Mouse (Mus musculus): ENCODE measurements around the gene Dlgap4.
A peak's percentile ranks its signal among the peaks of the same experiment; 100 is the strongest.
"Not testable (repeated sequence)": the region's sequence is repeated elsewhere in the genome, so short reads cannot be mapped to it uniquely, and the experiment has no call there.

Gene Dlgap4

DNA sequence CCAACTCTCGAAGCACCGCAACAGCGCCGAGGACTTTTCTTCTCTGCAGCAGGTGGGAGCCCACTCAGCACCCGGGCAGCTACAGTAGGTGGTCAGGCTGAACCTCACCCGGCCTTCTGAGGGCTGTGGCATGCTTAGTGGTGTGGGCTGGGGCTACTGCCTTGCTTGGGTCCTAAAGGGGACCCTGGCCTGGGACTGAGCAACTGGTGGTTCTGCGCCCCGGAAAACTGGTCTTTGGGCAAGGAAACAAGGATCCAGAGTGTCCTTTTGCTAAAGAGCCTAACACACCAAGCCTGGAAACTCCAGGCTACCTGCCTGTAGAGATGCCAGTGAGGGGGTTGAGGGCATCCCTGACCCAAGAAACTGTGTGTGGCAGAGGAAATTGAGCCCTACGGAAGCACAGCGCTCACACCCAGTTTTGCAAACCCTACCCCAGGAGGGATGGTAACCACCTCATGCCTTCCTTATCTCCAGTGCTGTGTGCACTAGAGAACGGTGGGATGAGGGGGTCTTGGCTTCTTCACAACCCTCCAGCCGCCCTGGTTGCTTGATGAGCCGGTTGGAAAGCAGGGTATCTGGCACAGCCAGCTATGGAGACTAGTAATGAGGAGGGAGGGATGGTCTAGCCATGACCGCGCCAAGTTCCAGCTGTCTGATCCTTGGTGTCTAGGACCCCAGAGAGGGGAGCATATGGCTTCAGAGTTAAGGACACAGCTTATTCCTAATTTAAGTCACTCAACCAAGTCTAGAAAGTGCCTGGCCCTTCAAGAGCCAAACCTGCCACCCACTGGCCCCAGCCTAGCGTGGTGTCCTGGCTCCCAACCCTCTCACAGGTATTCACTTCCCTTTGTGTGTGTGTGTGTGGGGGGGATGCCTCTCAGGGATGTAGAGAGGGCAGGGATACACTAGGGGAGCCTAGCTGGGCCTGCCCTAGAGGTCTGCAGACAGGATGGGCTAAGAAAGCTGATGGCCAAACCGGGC, 162.2 kb downstream of the Dlgap4 start:
- no peak for DNase-seq (ENCODE audit: low spot score in 2 of 2)

- no peak for DNase-seq (ENCODE audit: low spot score in 2 of 2)
Measured at GRCm38 (mm10) chr2:156776907-156777306, 163.4 kb downstream of the Dlgap4 start.

GRCm38 (mm10) chr2:156777326-156778004, 164.0 kb downstream of the Dlgap4 start:
- no peak for DNase-seq (ENCODE audit: low spot score in 2 of 2)

GRCm38 (mm10) chr2:156778571-156778970, 165.1 kb downstream of the Dlgap4 start:
- DNase-seq (ENCODE audit: low spot score in 2 of 2): no peak

DNA sequence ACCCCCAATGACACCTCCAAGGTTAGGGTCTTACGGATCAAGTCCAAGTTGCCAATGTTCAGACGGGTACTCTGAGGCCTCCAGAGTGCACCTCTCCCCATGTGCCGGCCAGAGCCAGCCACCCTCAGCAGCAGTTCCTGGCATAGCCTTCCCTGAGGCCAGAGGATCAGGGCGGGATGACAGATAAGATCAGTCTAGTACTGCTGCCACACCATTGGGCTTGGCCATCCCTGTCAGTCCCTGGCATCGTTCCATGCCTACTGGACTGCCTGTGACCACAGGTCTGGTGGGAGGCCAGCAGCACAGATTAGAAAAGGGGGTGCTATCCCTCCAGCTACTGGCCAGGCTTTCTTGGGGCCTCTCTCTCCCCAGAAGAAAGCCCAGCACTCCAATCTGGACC, 165.5 kb downstream of the Dlgap4 start:
- DNase-seq (ENCODE audit: low spot score in 2 of 2): no peak

DNA sequence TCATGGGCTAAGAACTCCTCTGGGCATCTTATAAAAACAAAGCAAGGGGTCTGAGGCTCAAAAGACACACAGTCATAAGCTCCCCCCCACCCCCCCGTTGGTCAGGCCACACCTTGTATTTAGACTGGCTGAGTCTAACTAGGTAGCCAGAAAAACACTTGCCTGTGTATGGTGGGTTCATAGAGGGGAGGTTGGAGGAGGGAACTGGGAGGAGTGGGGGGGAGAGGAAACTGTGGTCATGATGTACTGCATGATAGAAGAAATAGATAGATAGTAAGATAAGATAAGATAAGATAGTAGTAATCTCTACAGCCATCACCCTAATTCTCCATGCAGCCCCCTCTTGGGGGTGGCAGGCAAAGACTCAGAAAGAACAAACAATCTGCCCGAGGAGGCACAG, 166.0 kb downstream of the Dlgap4 start:
- DNase-seq (ENCODE audit: low spot score in 2 of 2): no peak

- no peak for DNase-seq (ENCODE audit: low spot score in 2 of 2)
Measured at GRCm38 (mm10) chr2:156780129-156780528, 166.6 kb downstream of the Dlgap4 start.

DNA sequence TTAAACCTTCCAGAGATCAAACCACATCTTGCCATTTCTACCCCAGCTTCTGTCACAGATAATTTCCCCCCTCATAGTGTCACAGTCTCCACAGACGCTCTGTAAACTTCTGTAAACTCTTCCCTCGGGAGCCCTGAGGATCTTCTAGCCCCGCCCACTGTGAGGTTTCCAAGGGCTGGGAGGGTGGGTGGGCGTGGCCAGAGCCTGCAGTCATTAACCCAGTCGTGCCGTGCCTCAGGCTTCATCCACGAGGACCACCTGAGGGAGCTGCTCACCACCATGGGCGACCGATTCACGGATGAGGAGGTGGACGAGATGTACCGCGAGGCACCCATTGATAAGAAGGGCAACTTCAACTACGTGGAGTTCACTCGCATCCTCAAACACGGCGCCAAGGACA, 167.2 kb downstream of the Dlgap4 start:
- DNase-seq (ENCODE audit: low spot score in 2 of 2): no peak

DNA sequence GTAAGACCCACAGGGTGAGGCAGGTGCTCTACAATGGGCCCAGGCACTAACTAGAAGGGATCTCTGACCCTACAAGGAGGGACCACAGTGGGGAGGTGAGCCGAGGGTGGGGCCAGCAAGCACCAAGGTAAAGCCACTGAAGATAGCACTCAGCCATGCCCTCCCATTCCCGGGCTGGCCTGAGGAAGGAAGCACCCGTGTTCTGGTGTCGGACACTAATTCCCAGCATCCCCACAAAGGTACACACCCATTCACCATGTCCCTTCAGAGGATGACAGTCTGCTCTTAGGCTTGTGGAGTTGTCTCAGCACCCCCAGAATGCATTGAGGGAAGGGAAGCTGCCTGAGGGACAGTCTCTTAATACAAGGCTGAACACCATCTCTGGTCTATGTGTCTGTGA, 167.8 kb downstream of the Dlgap4 start:
- DNase-seq (ENCODE audit: low spot score in 2 of 2): no peak

DNA sequence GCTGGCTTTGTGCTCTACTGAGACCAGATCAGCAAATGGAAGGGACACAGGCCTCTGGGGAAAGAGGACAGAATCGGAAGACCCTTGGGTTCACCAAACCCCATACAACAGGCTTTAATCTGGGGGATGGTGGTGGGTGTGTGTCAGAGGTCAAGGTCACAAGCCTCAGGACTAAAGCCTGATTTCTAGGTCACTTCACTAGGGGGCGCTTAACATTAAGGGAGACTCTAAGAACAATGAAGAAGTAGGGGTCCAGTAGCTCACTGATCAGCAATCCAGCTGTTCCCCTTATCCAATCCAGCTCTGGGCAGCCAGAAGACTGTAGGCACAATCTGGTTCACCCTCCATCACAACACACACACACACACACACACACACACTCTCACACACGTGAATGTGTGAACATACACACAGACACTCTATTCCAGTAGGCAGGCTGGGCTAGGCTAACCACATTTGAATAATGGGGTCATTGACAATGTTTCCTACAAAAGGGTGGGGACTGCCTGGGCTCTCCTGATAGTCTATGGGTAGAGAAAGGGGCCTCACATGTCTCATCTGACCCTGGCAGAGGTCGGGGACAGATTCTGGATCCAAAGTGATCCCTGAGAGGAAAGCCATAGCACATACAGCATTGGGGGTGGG, 168.5 kb downstream of the Dlgap4 start:
- DNase-seq (ENCODE audit: low spot score in 2 of 2): no peak

GRCm38 (mm10) chr2:156782481-156783348, 169.2 kb downstream of the Dlgap4 start:
- DNase-seq (ENCODE audit: low spot score in 2 of 2): no peak

GRCm38 (mm10) chr2:156783349-156783728, 169.8 kb downstream of the Dlgap4 start:
- peak; percentile 27 to 36 for DNase-seq (ENCODE audit: low spot score in 2 of 2)

DNA sequence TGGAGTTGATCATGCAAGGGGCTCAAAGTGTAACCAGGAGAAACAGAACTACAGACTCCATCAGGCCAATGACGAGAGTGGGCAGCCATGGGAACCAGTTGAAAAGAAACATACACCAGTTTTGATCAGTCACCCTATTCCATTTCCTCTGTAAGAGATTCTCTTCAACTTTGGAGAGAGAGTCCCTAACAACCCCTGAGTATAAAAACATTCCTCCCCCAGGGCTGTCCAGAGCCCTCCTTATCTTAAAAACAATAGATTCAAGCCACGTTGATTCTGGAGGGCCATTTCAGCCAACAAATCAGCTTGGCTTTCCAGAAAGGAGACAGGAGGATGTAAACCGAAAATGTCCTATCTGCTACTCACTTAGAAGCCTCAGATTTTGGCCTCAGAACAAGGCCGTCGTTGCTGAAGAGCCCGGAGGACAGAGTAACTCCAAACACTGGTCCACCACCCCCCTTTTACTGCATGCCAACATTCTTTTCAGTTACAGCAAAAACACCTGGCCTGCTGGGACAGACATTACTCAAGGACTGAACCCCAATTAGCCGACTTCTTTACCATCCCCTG, 170.6 kb downstream of the Dlgap4 start:
- DNase-seq (ENCODE audit: low spot score in 2 of 2): no peak

DNA sequence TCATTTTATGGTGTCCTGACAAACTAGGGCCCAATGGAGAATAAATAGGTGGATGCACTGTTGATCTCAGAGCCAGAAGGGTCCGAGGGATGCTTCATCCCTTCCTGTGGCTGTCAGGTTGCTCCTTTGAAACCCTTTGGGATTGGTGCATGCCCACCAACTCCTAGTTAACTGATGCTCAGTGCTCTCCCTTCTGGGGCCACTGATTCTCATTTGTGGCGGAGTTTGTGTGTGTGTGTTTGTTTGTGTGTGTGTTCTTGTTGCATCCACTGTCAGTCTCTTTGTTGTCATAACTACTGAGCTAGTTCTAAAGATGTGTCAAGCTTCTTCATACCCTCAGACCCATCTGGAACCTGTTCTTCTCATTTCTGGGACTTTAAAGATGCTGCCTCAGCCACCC, 171.4 kb downstream of the Dlgap4 start:
- DNase-seq (ENCODE audit: low spot score in 2 of 2): no peak

- DNase-seq (ENCODE audit: low spot score in 2 of 2): not testable (repeated sequence)
Measured at GRCm38 (mm10) chr2:156786369-156786768, 172.9 kb downstream of the Dlgap4 start.

- DNase-seq (ENCODE audit: low spot score in 2 of 2): no peak
Measured at GRCm38 (mm10) chr2:156787090-156787775, 173.7 kb downstream of the Dlgap4 start.

DNA sequence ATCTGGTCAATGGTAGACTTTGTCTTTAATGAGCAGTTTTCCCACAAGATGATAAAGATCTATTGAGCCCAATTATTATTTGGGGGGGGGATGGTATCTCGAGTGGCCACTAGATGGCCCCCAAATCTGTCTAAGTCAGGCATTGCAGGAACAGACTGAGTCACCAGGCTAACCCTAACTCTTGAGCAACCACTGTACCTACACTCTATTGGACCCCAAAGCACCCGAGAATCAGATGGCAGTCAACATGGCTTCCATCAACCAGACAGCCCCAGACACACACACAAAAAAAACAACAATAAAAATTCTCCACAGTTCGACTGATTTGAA, 174.2 kb downstream of the Dlgap4 start:
- no peak for DNase-seq (ENCODE audit: low spot score in 2 of 2)

- DNase-seq (ENCODE audit: low spot score in 2 of 2): no peak
Measured at GRCm38 (mm10) chr2:156788836-156789235, 175.3 kb downstream of the Dlgap4 start.

DNA sequence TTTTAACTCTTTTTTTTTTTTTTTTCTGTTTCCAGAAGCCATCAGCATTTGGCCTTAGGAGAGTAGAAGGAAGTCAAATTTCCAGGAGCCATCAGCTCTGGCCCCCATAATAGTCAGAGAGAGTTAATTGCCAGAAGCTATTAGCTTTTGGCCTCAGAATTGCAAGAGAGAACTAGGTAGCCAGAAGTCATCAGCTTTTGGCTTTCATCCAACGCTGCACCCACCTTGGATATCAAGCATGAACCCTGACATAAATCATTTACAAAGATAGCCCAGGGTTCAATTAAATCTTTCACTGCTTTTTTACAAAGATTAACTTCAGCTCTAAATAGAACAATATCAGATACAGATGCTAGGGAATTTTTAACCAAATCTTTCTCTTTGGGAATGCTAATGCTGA, 185.0 kb downstream of the Dlgap4 start:
- no peak for DNase-seq (ENCODE audit: low spot score in 2 of 2)

DNA sequence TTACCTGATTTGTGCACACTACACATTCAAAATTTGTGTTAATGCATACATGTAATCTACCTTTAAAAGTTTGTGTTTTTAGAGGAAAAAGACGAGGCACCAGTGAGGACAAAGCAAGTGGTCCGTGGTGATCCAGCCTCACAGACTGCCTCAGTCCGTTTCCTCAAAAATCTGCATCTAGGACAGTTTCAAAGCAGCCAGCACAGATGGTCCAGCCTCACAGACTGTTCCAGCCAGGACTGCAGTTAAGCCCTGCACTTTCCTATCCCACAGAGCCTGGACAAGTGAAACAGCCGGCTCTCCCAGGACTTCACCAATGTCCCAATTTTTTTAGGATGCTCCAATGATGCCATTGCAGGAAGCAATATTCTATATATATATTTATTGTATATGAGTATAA, 187.5 kb downstream of the Dlgap4 start:
- no peak for DNase-seq (ENCODE audit: low spot score in 2 of 2)

GRCm38 (mm10) chr2:156802116-156802515, 188.6 kb downstream of the Dlgap4 start:
- DNase-seq (ENCODE audit: low spot score in 2 of 2): not testable (repeated sequence)

Measured in spleen, postnatal 36 days (tissue).